Mouse (Mus musculus): Measurements from ENCODE around the gene Sp9. TPM values are rescaled to one million over a fixed set of nuclear protein-coding genes. Genes with fewer than 3 reads are reported as not detected.

Sp9 gene
- polyA plus RNA-seq, 2 experiments from 2014 or later, result not detected

- no peak for ATAC-seq
Measured at GRCm38 (mm10) chr2:73275261-73276040, 3.7 kb downstream of the Sp9 start.

- ATAC-seq, result no peak
Measured at GRCm38 (mm10) chr2:73276141-73276571, 4.4 kb downstream of the Sp9 start.

GRCm38 (mm10) chr2:73277021-73277708 lies 5.4 kb downstream of the Sp9 start:
- no peak for ATAC-seq

GRCm38 (mm10) chr2:73277709-73278075 lies 6.0 kb downstream of the Sp9 start:
- no peak for ATAC-seq

DNA sequence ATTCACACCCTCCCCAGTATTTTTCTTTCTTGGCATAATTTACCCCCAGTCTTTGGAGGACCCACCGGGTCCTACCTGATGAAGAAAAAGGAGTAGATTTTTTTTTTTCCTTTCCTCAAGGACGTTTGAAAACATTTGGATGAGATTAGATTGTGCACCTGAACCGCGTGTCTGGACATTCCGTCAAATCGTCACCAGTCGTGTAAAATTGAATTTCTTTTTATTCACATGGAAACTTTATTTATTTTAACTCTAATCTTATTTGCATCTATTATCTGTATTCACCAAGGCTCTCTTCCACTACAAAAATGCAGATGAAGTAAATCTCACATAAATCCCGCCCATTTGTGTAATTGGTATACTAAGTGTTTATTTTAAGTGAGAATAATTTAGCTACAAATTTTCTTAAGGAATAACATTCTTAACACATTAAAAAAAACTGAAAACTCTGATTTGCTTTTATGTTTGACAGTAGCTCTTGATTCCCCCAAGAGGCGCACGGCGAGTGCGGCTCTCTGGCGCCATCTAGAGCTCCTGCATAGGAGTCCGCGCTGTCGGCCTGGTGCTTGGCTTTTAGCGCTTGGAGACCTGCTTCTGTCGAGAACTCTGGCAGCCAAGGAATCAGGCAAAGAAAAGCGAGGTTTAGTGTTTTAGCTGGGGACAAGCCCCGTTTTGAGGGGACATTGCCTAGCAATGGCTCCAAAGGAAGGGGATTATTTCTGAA lies 6.6 kb downstream of the Sp9 start:
- ATAC-seq, result peak; percentile 74

DNA sequence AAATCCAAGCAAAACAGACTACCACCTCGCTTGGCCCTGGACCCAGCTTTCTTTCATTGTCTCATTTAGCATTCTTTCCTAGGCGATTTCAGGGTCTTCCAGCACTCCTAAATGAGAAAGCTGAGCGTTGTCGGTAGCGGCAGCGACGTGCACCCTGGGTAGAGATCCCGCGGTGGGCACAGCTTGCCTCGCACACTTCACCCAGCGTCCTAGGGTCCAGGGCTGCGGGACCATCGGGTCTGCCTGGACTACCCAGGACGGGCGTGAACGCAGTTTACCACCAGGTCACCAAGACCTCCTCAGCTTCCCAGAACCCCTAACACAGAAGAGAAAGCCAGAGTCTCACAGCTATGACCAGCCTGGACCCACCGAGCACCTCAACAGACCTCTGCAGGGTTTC lies 7.1 kb downstream of the Sp9 start:
- peak; percentile 6 for ATAC-seq

DNA sequence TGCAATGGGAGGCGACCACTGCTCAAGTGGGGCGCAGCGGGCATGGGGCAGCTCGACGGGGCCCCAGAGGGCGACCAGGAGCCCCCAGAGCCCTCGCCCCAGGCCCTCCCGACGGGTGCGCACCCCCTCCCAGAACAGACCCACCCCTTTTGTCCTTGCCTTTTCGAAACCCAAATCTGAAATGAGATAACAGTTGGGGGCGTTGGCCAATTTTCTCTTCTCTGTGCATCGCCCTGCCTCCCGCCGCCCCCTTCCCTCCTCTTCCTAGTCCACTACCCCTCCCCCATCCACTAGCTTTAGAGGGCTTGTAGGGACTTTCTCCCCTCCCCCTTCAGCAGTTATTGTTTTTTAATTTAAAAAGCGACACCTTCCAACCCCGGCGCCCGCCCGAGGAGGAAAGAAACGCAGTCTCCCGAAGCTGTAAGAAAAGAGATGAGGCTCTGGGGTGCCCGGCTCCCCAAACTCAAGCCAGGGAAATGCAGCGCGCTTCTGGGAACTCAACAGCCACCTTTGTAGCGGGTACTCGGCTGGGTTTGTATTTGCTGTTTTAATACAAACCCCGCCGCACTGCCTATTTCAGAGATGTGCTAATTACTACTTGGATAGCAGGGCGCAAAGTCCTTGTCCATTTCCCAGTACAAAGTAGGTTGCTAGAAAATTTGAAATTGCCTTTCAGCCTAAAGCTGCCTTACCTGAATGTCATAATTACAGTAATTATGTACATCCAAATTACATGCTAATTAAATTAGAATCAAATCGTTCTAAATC lies 7.7 kb downstream of the Sp9 start:
- no peak for ATAC-seq

DNA sequence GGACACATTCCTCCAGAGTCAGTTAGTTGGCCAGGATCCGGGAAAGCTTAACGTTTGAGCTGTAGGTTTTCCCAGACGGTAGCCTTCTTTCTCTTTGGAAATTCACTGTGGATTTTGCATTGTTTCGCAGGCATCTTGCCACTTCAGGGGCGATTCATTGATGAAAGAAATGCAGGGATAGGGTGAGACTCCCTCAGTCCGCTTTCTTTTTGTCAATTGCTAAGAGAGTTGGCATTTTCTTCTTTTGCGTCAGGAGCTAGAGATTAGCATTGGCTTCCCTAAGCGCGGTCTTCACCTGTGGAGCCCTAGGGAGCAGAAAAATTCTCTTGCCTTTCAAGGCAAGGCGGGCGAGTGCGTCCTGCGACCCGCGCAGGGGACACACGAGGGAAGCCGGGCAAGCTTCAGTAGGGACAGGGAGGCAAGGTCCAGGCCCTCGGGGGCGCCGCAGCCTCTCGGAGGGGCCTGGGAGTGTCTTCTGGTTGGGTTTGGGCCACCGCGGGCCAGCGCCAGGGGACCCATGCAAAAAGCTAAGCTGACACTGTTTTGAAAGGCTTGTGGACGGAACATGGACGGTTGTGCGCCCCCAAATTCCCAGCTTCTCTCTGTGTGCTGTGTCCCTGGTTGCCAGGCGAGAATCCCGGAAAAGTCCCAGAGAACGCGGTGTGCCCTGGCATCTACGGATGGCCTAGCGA lies 8.8 kb downstream of the Sp9 start:
- ATAC-seq, result no peak

DNA sequence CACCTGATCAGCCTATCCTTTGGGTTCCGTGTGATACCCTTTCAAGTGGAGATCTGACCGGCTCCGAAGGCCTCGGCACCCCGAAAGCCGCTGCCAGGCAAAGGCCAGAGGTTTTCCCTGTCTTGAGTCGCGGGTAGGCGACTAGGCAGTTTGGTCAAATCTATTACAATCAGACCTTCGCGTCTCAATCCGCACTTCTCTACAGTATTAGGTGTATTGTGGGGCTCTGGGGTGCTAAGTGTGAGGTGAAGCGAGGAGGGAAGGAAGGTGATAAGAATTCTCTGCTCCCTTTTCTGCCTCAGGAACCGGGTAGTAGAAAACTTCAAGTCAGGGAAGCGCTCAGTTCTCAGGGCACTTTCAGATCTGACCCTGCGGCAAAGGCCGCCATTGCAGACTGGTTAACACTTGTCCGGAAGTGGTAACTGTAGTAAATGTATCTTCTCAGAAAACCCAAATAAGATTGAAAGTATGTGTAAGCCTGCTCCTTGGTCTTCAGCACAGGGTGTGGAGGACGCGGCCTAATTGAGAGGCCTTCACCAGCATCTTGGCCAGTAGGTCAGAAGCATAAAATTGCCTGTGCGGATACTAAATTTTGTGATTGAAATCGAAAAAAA lies 9.4 kb downstream of the Sp9 start:
- ATAC-seq, result peak; percentile 31

DNA sequence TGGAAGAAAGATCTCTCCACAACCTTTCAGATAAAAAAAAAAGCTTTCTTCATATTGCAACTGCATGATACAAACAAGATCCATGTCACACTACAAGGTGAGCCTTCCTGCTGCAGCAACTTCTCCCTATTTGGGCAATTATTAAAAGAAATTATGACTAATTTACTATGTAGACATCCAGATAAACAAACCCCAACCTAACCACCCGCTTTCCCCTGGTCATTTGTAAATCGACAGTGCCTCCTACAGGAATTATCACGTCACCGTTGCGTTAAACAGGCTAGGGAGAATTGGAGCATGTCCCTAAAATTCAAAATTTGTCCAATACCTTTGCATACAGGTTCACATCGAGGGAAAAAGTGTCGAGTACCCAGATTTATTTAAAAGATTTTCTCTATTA lies 10.0 kb downstream of the Sp9 start:
- no peak for ATAC-seq

DNA sequence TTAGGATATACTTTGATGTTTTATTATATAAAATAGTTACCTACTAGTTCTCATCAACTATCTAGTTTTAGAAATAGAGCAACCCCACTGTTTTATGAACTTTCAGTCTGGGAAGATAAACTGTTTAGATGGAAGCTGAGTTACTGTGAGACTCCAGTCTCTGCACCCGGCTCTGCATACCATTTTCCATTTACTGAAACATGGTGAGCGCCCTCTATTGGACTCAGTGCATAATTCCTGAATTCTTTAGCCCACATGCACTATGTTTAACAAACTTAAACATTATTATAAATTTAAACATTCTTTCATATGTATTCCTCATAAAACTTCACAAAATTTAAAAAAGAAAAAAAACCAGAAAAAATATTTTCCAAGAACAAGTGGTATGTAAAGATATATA lies 13.9 kb downstream of the Sp9 start:
- peak; percentile 48 for ATAC-seq

DNA sequence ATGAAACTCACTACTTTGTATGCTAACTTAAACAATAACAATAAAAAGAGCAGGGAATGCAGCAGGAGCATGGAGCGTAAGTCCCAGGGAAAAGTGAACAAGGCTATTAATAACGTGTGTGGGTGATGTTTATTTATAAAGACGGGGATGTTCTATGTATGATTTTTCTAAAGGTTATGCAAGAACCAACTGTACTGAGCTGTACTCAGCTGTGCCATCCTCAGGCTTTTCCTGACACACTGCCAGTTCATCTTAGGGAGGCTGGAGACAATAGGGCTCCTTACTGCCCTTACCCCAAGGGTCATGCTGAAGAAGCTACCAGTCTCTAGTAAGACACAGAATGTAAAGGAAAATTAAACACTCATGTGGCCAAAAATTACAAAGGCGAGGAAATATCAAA lies 19.4 kb downstream of the Sp9 start:
- ATAC-seq, result no peak

DNA sequence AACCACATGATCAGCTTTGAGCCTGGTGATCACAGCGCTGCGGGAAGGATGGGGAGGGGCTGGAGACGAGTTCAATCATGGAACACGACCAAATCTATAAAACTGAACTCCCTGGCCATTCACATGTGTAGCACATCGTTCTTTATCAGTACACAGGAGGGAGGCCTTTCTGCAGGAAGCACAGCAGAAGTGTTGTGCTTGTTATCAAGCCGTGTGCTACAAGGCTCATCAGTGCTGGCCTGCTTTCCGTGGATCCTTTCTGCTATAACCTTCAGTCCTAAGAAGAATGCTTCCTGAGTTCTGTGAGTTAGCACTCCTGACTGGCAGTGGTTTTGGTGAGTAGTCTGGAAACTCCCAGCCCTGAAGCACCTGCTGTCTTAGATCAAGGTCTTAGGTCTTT lies 23.3 kb downstream of the Sp9 start:
- ATAC-seq, result no peak

GRCm38 (mm10) chr2:73298154-73298553 lies 26.4 kb downstream of the Sp9 start:
- ATAC-seq, result peak; percentile 32

DNA sequence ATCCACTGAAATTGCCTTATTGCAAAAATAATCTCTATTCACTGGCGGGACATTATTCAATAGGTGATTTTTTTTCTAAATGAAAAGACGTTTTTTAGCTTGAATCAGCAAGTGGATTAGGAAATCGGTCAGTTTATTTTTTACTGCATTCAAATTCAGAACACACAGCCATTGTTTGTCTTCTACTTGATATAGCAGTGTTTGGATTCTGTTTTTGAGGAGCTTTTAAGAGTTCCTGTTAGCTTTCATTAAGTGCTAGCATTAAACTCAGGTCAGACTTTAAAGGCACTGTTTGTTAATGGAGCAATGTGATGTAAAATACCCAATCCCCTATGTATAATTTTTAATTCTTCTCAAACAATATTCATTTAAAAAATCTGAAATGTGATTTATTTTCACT lies 27.1 kb downstream of the Sp9 start:
- no peak for ATAC-seq

- ATAC-seq, result no peak
Measured at GRCm38 (mm10) chr2:73301979-73302378, 30.3 kb downstream of the Sp9 start.

- no peak for ATAC-seq
Measured at GRCm38 (mm10) chr2:73302722-73303121, 31.0 kb downstream of the Sp9 start.

DNA sequence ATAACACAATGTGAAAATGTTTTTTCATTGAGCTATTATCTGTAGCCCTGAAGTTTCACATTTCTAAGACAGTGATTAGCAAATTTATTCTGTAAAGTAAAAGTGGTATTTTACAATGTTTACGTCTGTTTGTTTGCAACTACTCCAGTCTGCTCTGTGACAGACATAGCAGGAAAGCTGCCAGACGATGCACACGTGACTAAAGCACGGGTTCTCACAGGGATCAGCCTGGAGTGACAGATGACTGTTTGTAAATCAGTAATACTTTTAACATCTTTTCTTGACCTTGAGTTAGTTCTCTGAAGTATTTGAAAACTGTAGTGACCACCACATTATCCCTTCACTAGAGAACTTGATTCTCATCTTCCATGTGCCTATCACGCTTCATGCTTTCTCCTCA lies 32.8 kb downstream of the Sp9 start:
- no peak for ATAC-seq

- ATAC-seq, result no peak
Measured at GRCm38 (mm10) chr2:73306006-73306405, 34.3 kb downstream of the Sp9 start.

GRCm38 (mm10) chr2:73312152-73313116 lies 40.7 kb downstream of the Sp9 start, which contains the start of the genes Scrn3 and Cir1:
Gene Scrn3, plus strand, starts transcription at chr2:73312601.
Gene Cir1, minus strand, starts transcription at chr2:73312701.
- peak; percentile 95 for ATAC-seq
